Mouse (Mus musculus) forebrain, postnatal 0 days (tissue): ENCODE measurements around the gene Elmo2. TPM values are rescaled to one million over a fixed set of nuclear protein-coding genes. Genes with fewer than 3 reads are reported as not detected.

Experiments used
- ATAC-seq: fragments of 200-750 bp; cut with Nextera tagmentation; 2 replicates; pipeline ENCODE4 v1.8.0; 2017; ENCODE audit warnings: mild to moderate bottlenecking, moderate library complexity
- DNase-seq: peaks from one replicate; pipeline ENCODE4 v3.0.0-alpha.2; 2015
- H3K27ac ChIP-seq: fragments of 300-500 bp; sonication (generic); 2 replicates; pipeline ENCODE4 v1.5.1; 2014; ENCODE audit warnings: low read depth, mild to moderate bottlenecking, antibody characterized with exemption, low read length, moderate library complexity, mixed read lengths
- H3K27me3 ChIP-seq: fragments of 300-500 bp; sonication (generic); 2 replicates; pipeline ENCODE4 v1.6.1; 2014; ENCODE audit warnings: mild to moderate bottlenecking, low read length, mixed read lengths; ENCODE audit not compliant: insufficient read depth
- H3K36me3 ChIP-seq: fragments of 300-500 bp; sonication (generic); 2 replicates; pipeline ENCODE4 v1.6.1; 2014; ENCODE audit warnings: mild to moderate bottlenecking, moderate library complexity; ENCODE audit not compliant: insufficient read depth
- H3K4me1 ChIP-seq: fragments of 300-500 bp; sonication (generic); 2 replicates; pipeline ENCODE4 v1.6.1; 2014; ENCODE audit warnings: antibody characterized with exemption; ENCODE audit not compliant: insufficient read depth
- H3K4me2 ChIP-seq: fragments of 300-500 bp; sonication (generic); 2 replicates; pipeline ENCODE4 v1.6.1; 2014; ENCODE audit warnings: low read depth, mild to moderate bottlenecking, moderate library complexity
- H3K4me3 ChIP-seq: fragments of 300-500 bp; sonication (generic); 2 replicates; pipeline ENCODE4 v1.5.1; 2014; ENCODE audit warnings: low read depth, low read length, mixed read lengths
- H3K9ac ChIP-seq: fragments of 300-500 bp; sonication (generic); 2 replicates; pipeline ENCODE4 v1.6.1; 2014; ENCODE audit warnings: mild to moderate bottlenecking
- H3K9me3 ChIP-seq: fragments of 300-500 bp; sonication (generic); 2 replicates; pipeline ENCODE4 v1.6.1; 2016; ENCODE audit warnings: low read length
- CTCF ChIP-seq: sonication (generic); IDR thresholded peaks from 2 replicates; pipeline ENCODE4 v1.5.1; 2016; ENCODE audit warnings: antibody characterized with exemption, control low read depth, low read depth
- WGBS: fragments of 180-500 bp; shearing (Covaris S2); extraction: QIAGEN DNeasy Blood & Tissue Kit; methylation state at CpG from one replicate; pipeline ENCODE4 v1.1.7; 2014; 5-methylcytosine and 5-hydroxymethylcytosine counted together
- polyA plus RNA-seq: library from polyadenylated mRNA; unstranded; fragments of >200 nt; fragmentation: Nextera tagmentation; extraction: Ambion mirVana; gene quantifications from 2 replicates; pipeline ENCODE4 v1.2.1, GENCODE M21; 2015
- total RNA-seq: library from RNA; depleted of rRNA; stranded (reverse); fragments of >200 nt; gene quantifications from 2 replicates; pipeline ENCODE4 v1.2.3, GENCODE M21; 2014

The Elmo2 gene
- total and polyA plus RNA-seq, 2 experiments from 2014 or later: 78.8 to 84.5 TPM

DNA sequence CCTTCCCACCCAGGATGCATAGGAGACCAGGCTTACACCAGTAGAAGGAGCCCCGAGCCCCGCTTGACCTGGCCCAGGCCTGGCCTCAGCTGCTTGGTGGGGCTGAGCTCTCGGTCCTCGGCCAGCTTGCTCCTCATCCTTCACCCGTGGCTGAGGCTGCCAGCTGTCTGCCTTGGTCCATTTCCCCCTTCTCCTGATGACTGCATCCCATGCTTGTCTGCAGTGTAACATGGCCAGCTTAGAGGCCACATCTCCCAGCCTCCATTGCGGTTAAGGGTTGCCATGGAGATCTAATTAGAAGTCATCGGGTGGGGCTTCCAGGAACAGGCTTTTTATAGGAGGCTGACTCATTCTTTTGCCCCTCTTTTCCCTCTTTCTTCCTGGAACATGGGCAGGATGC, 62.4 kb downstream of the Elmo2 start:
- no peaks in the 10 kb centered on the region for H3K9me3 ChIP-seq
- H3K27me3 ChIP-seq: no peaks in the 10 kb centered on the region; the same call in 1 of the 2 replicates
- peaks cover 25% of the 10 kb centered on the region for H3K4me1 ChIP-seq
- ATAC-seq: peak; percentile 58
- TF ChIP-seq CTCF: no peak
- no peak overlapping the region for H3K27ac ChIP-seq
- 45% methylated on average over 7 of the region's 7 CpGs for WGBS
- no peak overlapping the region for H3K4me2 ChIP-seq
- no peaks in the 10 kb centered on the region for H3K36me3 ChIP-seq
- no peak overlapping the region for H3K9ac ChIP-seq
- H3K4me3 ChIP-seq: no peak overlapping the region
- DNase-seq: no peak

DNA sequence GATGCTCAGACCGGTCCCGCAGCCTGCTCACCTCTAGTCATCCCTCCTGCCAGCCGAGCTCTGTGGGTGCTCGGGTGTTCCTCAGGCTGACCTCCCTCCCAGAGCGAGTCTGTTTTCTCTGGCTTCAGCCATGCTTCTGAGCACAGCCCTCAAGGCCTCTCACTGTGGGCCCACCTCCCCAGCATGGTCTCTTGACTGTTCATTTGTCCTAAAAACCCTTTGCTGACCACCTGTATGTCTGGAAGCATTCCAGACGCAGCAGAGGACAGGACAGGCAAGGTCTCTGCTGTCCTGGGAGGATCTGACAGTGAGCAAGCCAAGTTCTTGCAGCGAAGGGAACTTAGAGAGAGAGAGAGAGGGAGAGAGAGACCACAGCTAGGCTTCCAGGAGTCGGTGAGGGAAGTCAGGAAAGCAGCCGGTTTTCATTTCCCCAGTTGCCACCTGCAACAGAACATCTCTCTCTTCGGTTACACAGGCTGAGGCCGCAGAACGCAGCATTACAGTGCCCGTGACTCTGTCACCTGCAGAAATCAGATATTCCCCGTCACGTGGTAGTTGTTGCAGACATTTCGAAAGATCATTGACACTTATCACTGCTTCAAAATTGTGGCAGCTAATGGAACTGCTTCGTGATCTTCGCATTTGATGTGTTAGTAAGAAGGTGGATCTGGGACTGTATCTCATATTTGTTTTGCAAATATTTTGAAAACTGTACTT, 63.8 kb downstream of the Elmo2 start:
- DNase-seq: no peak
- H3K4me1 ChIP-seq: peaks cover 25% of the 10 kb centered on the region
- no peak overlapping the region for H3K4me2 ChIP-seq
- TF ChIP-seq CTCF: no peak
- WGBS: 61% methylated on average over 18 of the region's 18 CpGs
- H3K36me3 ChIP-seq: no peaks in the 10 kb centered on the region
- no peak overlapping the region for H3K27ac ChIP-seq
- no peak for ATAC-seq
- no peaks in the 10 kb centered on the region; the same call in 1 of the 2 replicates for H3K27me3 ChIP-seq
- H3K4me3 ChIP-seq: no peak overlapping the region
- H3K9me3 ChIP-seq: no peaks in the 10 kb centered on the region
- no peak overlapping the region for H3K9ac ChIP-seq

DNA sequence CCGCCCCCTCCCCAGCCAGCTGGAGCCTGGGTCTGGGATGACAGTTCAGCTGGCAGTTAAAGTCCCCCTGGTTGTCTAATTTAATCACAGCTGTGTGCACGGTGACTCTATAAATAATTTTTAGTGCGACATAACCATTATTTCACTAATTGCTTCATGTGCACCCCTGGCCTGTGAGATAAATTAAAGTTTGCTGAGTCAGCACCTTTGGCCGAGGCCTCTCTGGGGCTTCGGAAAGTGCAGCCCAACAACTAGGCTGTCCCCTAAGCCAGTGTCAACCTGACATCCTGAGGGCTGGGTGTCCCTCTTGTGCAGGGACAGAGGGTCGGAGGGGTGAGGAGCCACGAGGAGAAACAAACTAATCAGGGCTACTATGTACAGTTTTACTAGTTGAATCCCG, 66.4 kb downstream of the Elmo2 start:
- H3K4me3 ChIP-seq: no peak overlapping the region
- H3K27ac ChIP-seq: no peak overlapping the region
- no peaks in the 10 kb centered on the region; the same call in 1 of the 2 replicates for H3K27me3 ChIP-seq
- peaks cover 13% of the 10 kb centered on the region; the same call in 1 of the 2 replicates for H3K4me1 ChIP-seq
- WGBS: 76% methylated on average over 8 of the region's 8 CpGs
- no peak overlapping the region for H3K4me2 ChIP-seq
- no peaks in the 10 kb centered on the region for H3K36me3 ChIP-seq
- TF ChIP-seq CTCF: no peak
- ATAC-seq (no peak), DNase-seq (no peak)
- no peak overlapping the region for H3K9ac ChIP-seq
- H3K9me3 ChIP-seq: no peaks in the 10 kb centered on the region

- Histone ChIP-seq H3K27ac (no peak overlapping the region), H3K27me3 (peaks cover 4% of the 10 kb centered on the region), H3K4me2 (no peak overlapping the region), H3K36me3 (no peaks in the 10 kb centered on the region), H3K9ac (no peak overlapping the region), H3K4me3 (no peak overlapping the region), H3K9me3 (no peaks in the 10 kb centered on the region), H3K4me1 (peaks cover under 1% of the 10 kb centered on the region)
- WGBS: 69% methylated on average over 6 of the region's 6 CpGs
- DNase-seq (no peak), ATAC-seq (no peak)
- TF ChIP-seq CTCF: no peak
Measured at GRCm38 (mm10) chr2:165258321-165258720, 68.0 kb downstream of the Elmo2 start.

GRCm38 (mm10) chr2:165257151-165257834, 69.0 kb downstream of the Elmo2 start:
- no peak for DNase-seq
- H3K4me2 ChIP-seq: no peak overlapping the region
- 45% methylated on average over 11 of the region's 11 CpGs for WGBS
- no peak for ATAC-seq
- H3K4me1 ChIP-seq: no peaks in the 10 kb centered on the region; the same call in 1 of the 2 replicates
- TF ChIP-seq CTCF: no peak
- no peak overlapping the region for H3K27ac ChIP-seq
- H3K27me3 ChIP-seq: peaks cover 15% of the 10 kb centered on the region
- no peak overlapping the region for H3K9ac ChIP-seq
- no peaks in the 10 kb centered on the region for H3K9me3 ChIP-seq
- H3K36me3 ChIP-seq: no peaks in the 10 kb centered on the region
- no peak overlapping the region for H3K4me3 ChIP-seq

- H3K27ac ChIP-seq: no peak overlapping the region
- 72% methylated on average over 10 of the region's 10 CpGs for WGBS
- H3K4me1 ChIP-seq: no peaks in the 10 kb centered on the region; the same call in 1 of the 2 replicates
- no peak for ATAC-seq
- DNase-seq: no peak
- no peak overlapping the region for H3K4me3 ChIP-seq
- TF ChIP-seq CTCF: no peak
- H3K4me2 ChIP-seq: no peak overlapping the region
- no peak overlapping the region for H3K9ac ChIP-seq
- H3K27me3 ChIP-seq: peaks cover 15% of the 10 kb centered on the region
- no peaks in the 10 kb centered on the region for H3K9me3 ChIP-seq
- no peaks in the 10 kb centered on the region for H3K36me3 ChIP-seq
Measured at GRCm38 (mm10) chr2:165256213-165256612, 70.1 kb downstream of the Elmo2 start.

- Histone ChIP-seq H3K9ac (no peak overlapping the region), H3K4me1 (no peaks in the 10 kb centered on the region; the same call in 1 of the 2 replicates), H3K9me3 (no peaks in the 10 kb centered on the region), H3K27me3 (peaks cover 25% of the 10 kb centered on the region), H3K27ac (no peak overlapping the region), H3K4me3 (no peak overlapping the region), H3K36me3 (no peaks in the 10 kb centered on the region), H3K4me2 (no peak overlapping the region)
- DNase-seq (no peak), ATAC-seq (peak; percentile 59)
- WGBS: 12% methylated on average over 10 of the region's 10 CpGs
- TF ChIP-seq CTCF: no peak
Measured at GRCm38 (mm10) chr2:165253867-165254266, 72.4 kb downstream of the Elmo2 start.
